Mouse (Mus musculus) embryonic facial prominence, embryonic 12.5 days (tissue): ENCODE measurements at regions not wholly inside any gene's neighbourhood (a gene's known extent, or its start where the extent isn't known, plus 50 kb on each side); places are given as distances from the start of the nearest gene placed in this dataset.

ENCODE experiments used
- ATAC-seq: fragments of 200-750 bp; cut with Nextera tagmentation; 2 replicates; pipeline ENCODE4 v1.8.0; 2017; ENCODE audit not compliant: insufficient number of reproducible peaks, insufficient read depth, low FRiP score, low TSS enrichment
- H3K27ac ChIP-seq: fragments of 300-500 bp; sonication (generic); 2 replicates; pipeline ENCODE4 v1.5.1; 2016; ENCODE audit warnings: mild to moderate bottlenecking
- H3K27me3 ChIP-seq: fragments of 300-500 bp; sonication (generic); 2 replicates; pipeline ENCODE4 v1.6.1; 2016; ENCODE audit warnings: mild to moderate bottlenecking, moderate library complexity
- H3K36me3 ChIP-seq: fragments of 300-500 bp; sonication (generic); 2 replicates; pipeline ENCODE4 v1.6.1; 2016; ENCODE audit warnings: mild to moderate bottlenecking
- H3K4me1 ChIP-seq: fragments of 300-500 bp; sonication (generic); 2 replicates; pipeline ENCODE4 v1.6.1; 2016
- H3K4me2 ChIP-seq: fragments of 300-500 bp; sonication (generic); replicated peaks from 2 replicates; pipeline ENCODE4 v1.6.1; 2016; ENCODE audit warnings: mild to moderate bottlenecking, moderate library complexity
- H3K4me3 ChIP-seq: fragments of 300-500 bp; sonication (generic); 2 replicates; pipeline ENCODE4 v1.5.1; 2016; ENCODE audit warnings: mild to moderate bottlenecking
- H3K9ac ChIP-seq: fragments of 300-500 bp; sonication (generic); 2 replicates; pipeline ENCODE4 v1.6.1; 2016; ENCODE audit warnings: mild to moderate bottlenecking, moderate library complexity
- H3K9me3 ChIP-seq: fragments of 300-500 bp; sonication (generic); 2 replicates; pipeline ENCODE4 v1.6.1; 2016; ENCODE audit warnings: mild to moderate bottlenecking, moderate library complexity
- WGBS: fragments of 180-500 bp; shearing (Covaris S2); methylation state at CpG from one replicate; pipeline ENCODE4 v1.1.7; 2016; 5-methylcytosine and 5-hydroxymethylcytosine counted together

GRCm38 (mm10) chr1:142838663-142839062 is 801.8 kb upstream of the B3galt2 start:
- WGBS, result 80% methylated on average over 4 of the region's 4 CpGs
- no peaks in the 10 kb centered on the region for H3K9me3 ChIP-seq
- H3K27me3 ChIP-seq, result no peaks in the 10 kb centered on the region
- H3K9ac ChIP-seq, result no peak overlapping the region
- no peaks in the 10 kb centered on the region for H3K4me1 ChIP-seq
- no peak overlapping the region for H3K27ac ChIP-seq
- no peaks in the 10 kb centered on the region for H3K36me3 ChIP-seq
- H3K4me3 ChIP-seq, result no peak overlapping the region
- no peak overlapping the region for H3K4me2 ChIP-seq
- no peak for ATAC-seq

- Histone ChIP-seq H3K9ac (no peak overlapping the region), H3K9me3 (no peaks in the 10 kb centered on the region), H3K4me3 (no peak overlapping the region), H3K4me2 (no peak overlapping the region), H3K27ac (no peak overlapping the region), H3K4me1 (no peaks in the 10 kb centered on the region), H3K36me3 (no peaks in the 10 kb centered on the region), H3K27me3 (no peaks in the 10 kb centered on the region)
- WGBS, result 81% methylated on average over 4 of the region's 4 CpGs
- no peak for ATAC-seq
These were observed 773.3 kb upstream of the B3galt2 start for GRCm38 (mm10) chr1:142867024-142867700.

- no peak overlapping the region for H3K4me3 ChIP-seq
- H3K27ac ChIP-seq, result no peak overlapping the region
- ATAC-seq, result no peak
- no peak overlapping the region for H3K9ac ChIP-seq
- H3K9me3 ChIP-seq, result no peaks in the 10 kb centered on the region
- H3K4me2 ChIP-seq, result no peak overlapping the region
- no peaks in the 10 kb centered on the region for H3K36me3 ChIP-seq
- H3K4me1 ChIP-seq, result no peaks in the 10 kb centered on the region
- H3K27me3 ChIP-seq, result no peaks in the 10 kb centered on the region
These were observed 748.6 kb upstream of the B3galt2 start for GRCm38 (mm10) chr1:142891842-142892241.

- no peaks in the 10 kb centered on the region for H3K4me1 ChIP-seq
- H3K9me3 ChIP-seq, result no peaks in the 10 kb centered on the region
- H3K27ac ChIP-seq, result no peak overlapping the region
- H3K36me3 ChIP-seq, result no peaks in the 10 kb centered on the region
- no peak overlapping the region for H3K4me3 ChIP-seq
- H3K9ac ChIP-seq, result no peak overlapping the region
- no peaks in the 10 kb centered on the region for H3K27me3 ChIP-seq
- H3K4me2 ChIP-seq, result no peak overlapping the region
- no peak for ATAC-seq
- 92% methylated on average over 2 of the region's 2 CpGs for WGBS
These were observed 747.3 kb upstream of the B3galt2 start for GRCm38 (mm10) chr1:142893156-142893555.

GRCm38 (mm10) chr1:142894145-142894544 is 746.3 kb upstream of the B3galt2 start:
- no peak for ATAC-seq
- Histone ChIP-seq H3K4me3 (no peak overlapping the region), H3K9me3 (no peaks in the 10 kb centered on the region), H3K27me3 (no peaks in the 10 kb centered on the region), H3K36me3 (no peaks in the 10 kb centered on the region), H3K9ac (no peak overlapping the region), H3K4me1 (no peaks in the 10 kb centered on the region), H3K27ac (no peak overlapping the region), H3K4me2 (no peak overlapping the region)

- no peak for ATAC-seq
- no peak overlapping the region for H3K4me2 ChIP-seq
- no peaks in the 10 kb centered on the region for H3K4me1 ChIP-seq
- no peak overlapping the region for H3K27ac ChIP-seq
- H3K36me3 ChIP-seq, result no peaks in the 10 kb centered on the region
- no peak overlapping the region for H3K4me3 ChIP-seq
- no peaks in the 10 kb centered on the region for H3K9me3 ChIP-seq
- H3K27me3 ChIP-seq, result no peaks in the 10 kb centered on the region
- H3K9ac ChIP-seq, result no peak overlapping the region
- 70% methylated on average over 1 of the region's 1 CpGs for WGBS
These were observed 745.4 kb upstream of the B3galt2 start for GRCm38 (mm10) chr1:142895081-142895480.

- Histone ChIP-seq H3K4me1 (no peaks in the 10 kb centered on the region), H3K36me3 (no peaks in the 10 kb centered on the region), H3K27ac (no peak overlapping the region), H3K9ac (no peak overlapping the region), H3K27me3 (no peaks in the 10 kb centered on the region), H3K4me3 (no peak overlapping the region), H3K9me3 (no peaks in the 10 kb centered on the region), H3K4me2 (no peak overlapping the region)
- ATAC-seq, result no peak
- WGBS, result 87% methylated on average over 4 of the region's 4 CpGs
These were observed 730.6 kb upstream of the B3galt2 start for GRCm38 (mm10) chr1:142909907-142910306.

- Histone ChIP-seq H3K9ac (no peak overlapping the region), H3K36me3 (no peaks in the 10 kb centered on the region), H3K4me2 (no peak overlapping the region), H3K4me3 (no peak overlapping the region), H3K27ac (no peak overlapping the region), H3K4me1 (no peaks in the 10 kb centered on the region), H3K9me3 (no peaks in the 10 kb centered on the region), H3K27me3 (no peaks in the 10 kb centered on the region)
- ATAC-seq, result no peak
- 81% methylated on average over 3 of the region's 3 CpGs for WGBS
These were observed 683.8 kb upstream of the B3galt2 start for GRCm38 (mm10) chr1:142956686-142957085.

- H3K4me1 ChIP-seq, result no peaks in the 10 kb centered on the region
- H3K27ac ChIP-seq, result no peak overlapping the region
- H3K9me3 ChIP-seq, result no peaks in the 10 kb centered on the region
- H3K4me2 ChIP-seq, result no peak overlapping the region
- H3K9ac ChIP-seq, result no peak overlapping the region
- no peak for ATAC-seq
- no peaks in the 10 kb centered on the region for H3K36me3 ChIP-seq
- no peaks in the 10 kb centered on the region for H3K27me3 ChIP-seq
- H3K4me3 ChIP-seq, result no peak overlapping the region
These were observed 669.0 kb upstream of the B3galt2 start for GRCm38 (mm10) chr1:142971475-142971874.

GRCm38 (mm10) chr1:142973387-142973786 is 667.1 kb upstream of the B3galt2 start:
- no peaks in the 10 kb centered on the region for H3K27me3 ChIP-seq
- no peaks in the 10 kb centered on the region for H3K4me1 ChIP-seq
- ATAC-seq, result no peak
- no peaks in the 10 kb centered on the region for H3K9me3 ChIP-seq
- H3K9ac ChIP-seq, result no peak overlapping the region
- no peak overlapping the region for H3K4me2 ChIP-seq
- no peaks in the 10 kb centered on the region for H3K36me3 ChIP-seq
- no peak overlapping the region for H3K27ac ChIP-seq
- no peak overlapping the region for H3K4me3 ChIP-seq
- 78% methylated on average over 2 of the region's 2 CpGs for WGBS

- no peak for ATAC-seq
- Histone ChIP-seq H3K9ac (no peak overlapping the region), H3K27me3 (no peaks in the 10 kb centered on the region), H3K27ac (no peak overlapping the region), H3K4me1 (no peaks in the 10 kb centered on the region), H3K4me2 (no peak overlapping the region), H3K4me3 (no peak overlapping the region), H3K9me3 (no peaks in the 10 kb centered on the region), H3K36me3 (no peaks in the 10 kb centered on the region)
- WGBS, result 87% methylated on average over 5 of the region's 5 CpGs
These were observed 657.5 kb upstream of the B3galt2 start for GRCm38 (mm10) chr1:142982994-142983393.

- H3K27me3 ChIP-seq, result no peaks in the 10 kb centered on the region
- H3K27ac ChIP-seq, result no peak overlapping the region
- no peak overlapping the region for H3K9ac ChIP-seq
- H3K36me3 ChIP-seq, result no peaks in the 10 kb centered on the region
- no peak for ATAC-seq
- no peaks in the 10 kb centered on the region for H3K4me1 ChIP-seq
- no peaks in the 10 kb centered on the region for H3K9me3 ChIP-seq
- H3K4me2 ChIP-seq, result no peak overlapping the region
- 88% methylated on average over 3 of the region's 3 CpGs for WGBS
- H3K4me3 ChIP-seq, result no peak overlapping the region
These were observed 656.8 kb upstream of the B3galt2 start for GRCm38 (mm10) chr1:142983641-142984040.

- 56% methylated on average over 1 of the region's 1 CpGs for WGBS
- Histone ChIP-seq H3K9ac (no peak overlapping the region), H3K4me3 (no peak overlapping the region), H3K4me1 (no peaks in the 10 kb centered on the region), H3K36me3 (no peaks in the 10 kb centered on the region), H3K9me3 (no peaks in the 10 kb centered on the region), H3K27me3 (no peaks in the 10 kb centered on the region), H3K27ac (no peak overlapping the region), H3K4me2 (no peak overlapping the region)
- no peak for ATAC-seq
These were observed 654.9 kb upstream of the B3galt2 start for GRCm38 (mm10) chr1:142985516-142985915.
